Mouse (Mus musculus) kidney, adult 8-10 months (tissue): Measurements from ENCODE around the gene Slc29a4.

Experiments
- DNase-seq, 2 experiments: peaks; one replicate each; pipeline ENCODE4 v3.0.0; 2022

The Slc29a4 gene

DNA sequence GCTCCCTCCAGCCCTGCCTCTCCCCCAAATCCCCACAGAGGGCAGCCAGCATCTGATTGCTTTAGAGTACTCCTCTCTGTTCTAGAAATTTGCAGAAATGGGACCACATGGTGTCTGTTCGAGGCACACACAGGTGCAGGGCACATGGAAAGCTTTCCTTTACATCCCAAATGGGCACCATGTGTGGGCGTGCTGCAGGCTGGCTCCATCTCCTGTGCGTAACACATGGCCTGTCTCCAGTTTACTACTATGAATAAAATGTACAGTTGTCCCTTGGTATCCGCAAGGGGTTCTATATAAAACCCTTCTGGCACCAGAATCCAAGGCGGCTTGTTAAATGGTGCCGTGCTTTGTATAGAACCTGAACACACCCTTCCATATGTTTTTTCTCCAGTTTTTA, 4.6 kb downstream of the Slc29a4 start:
- no peak for DNase-seq

DNA sequence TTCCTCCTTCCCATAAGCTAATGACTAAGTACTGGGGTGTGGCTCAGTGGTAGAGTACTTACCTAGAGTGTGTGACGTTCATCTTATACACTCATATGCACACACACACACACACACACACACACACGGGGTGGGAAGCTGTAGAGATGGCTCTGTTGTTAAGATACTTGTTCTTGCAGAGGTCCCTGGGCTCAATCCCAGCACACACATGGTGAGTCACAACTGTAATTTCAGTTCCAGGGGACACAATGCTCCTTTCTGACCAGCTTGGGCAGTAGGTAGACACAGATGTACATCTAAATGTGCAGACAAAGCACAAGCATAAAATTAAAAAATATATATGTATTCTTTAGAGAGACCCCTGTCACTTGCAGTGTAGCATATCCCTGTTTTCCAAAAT, 5.4 kb downstream of the Slc29a4 start:
- no peak for DNase-seq

GRCm38 (mm10) chr5:142700842-142701589, 8.7 kb downstream of the Slc29a4 start:
- DNase-seq, result peak in 1 of 2 experiments; percentile 28

- no peak for DNase-seq
Observed at GRCm38 (mm10) chr5:142701651-142702510, 9.6 kb downstream of the Slc29a4 start.

DNA sequence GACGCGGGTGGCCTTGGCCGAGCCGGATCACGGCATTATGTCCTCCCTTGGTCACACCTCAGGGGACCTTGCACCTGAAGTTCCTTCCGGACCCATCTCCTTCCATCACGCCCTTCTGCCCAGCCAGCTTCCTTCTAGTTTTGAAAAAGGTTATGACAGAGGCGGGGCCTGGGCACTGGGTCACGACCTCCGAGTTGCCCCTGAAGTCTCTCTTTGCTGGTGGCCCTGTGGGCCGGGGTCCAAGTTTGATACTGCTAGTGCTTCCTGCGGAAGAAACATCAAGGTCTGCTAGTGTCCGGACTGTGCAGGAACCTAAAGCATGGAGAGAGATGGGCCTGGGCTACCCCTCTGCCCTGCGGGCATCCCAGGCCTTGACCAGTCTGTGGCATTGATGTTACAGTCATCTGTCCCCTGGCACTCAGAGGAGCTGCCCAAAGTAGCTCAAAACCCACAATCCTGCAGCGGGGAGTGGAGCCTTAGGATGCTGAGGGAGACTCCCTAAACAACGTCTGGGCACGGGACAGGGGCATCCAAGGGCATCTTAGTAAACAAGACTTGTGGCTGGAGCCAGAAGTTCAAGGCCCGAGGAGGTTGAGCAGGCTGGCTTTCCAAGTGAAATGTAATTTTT, 10.3 kb downstream of the Slc29a4 start:
- no peak for DNase-seq

GRCm38 (mm10) chr5:142703569-142703968, 11.3 kb downstream of the Slc29a4 start:
- DNase-seq, result no peak

DNA sequence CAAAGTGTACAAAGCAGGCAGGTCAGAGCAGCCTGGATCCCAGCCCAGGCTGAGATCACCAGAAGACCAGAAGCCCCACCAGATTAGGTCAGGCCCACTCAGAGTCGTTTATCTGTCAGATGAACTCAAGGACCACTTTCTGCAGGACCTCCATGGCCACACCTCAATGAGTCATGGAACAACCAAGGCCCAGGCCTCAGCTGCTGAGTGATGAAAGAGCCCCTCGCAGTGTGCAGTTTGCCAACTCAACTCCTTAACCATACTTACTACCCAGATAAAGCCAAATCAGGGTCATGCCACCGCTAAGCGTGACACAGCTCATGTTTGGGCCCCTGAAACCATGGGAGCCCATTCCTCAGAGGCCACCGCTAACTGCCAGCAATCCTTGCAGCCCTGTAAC, 15.4 kb downstream of the Slc29a4 start:
- DNase-seq, result no peak

- DNase-seq, result no peak
Observed at GRCm38 (mm10) chr5:142709436-142709835, 17.1 kb downstream of the Slc29a4 start.

DNA sequence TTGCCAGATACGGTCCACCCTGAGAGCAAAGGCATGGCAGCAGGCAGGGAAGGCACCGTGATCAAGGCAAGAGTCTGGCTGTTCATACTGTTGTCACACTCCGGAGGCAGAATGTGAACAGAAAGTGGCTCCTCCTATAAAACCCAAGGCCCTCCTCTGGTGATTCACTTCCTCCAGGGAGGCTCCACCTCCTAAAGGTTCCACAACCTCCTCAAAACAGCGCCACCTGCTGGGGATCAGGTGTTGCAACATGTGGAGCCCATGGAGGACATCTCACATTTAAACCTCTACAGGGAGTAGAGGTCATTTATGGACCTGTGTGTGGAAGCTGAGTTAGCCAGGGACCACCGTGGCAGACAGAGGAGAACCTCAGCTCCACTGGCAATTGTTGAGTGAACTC, 20.1 kb downstream of the Slc29a4 start:
- no peak for DNase-seq

GRCm38 (mm10) chr5:142713966-142714365, 21.7 kb downstream of the Slc29a4 start:
- DNase-seq, result no peak

GRCm38 (mm10) chr5:142715059-142715458, 22.7 kb downstream of the Slc29a4 start:
- DNase-seq, result no peak

DNA sequence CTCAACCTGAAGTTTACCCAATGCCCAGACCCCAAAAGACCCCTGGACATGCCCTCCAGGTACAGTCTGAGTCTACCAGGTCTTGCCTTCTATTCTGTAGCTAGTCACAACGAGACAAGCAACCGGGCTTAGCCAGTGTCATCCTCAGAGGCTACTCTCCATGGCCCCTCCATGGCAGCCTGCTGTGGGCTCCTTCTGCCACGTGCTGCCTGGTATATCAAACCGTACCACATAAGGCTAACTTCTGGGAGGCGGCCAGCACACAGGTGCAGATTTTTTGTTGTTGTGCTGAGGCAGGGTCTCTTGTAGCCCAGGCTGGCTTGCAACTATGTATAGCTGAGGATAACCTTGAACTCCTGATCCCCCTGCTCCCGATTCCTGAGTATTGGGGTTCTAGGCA, 23.7 kb downstream of the Slc29a4 start:
- no peak for DNase-seq

- DNase-seq, result peak; percentile 38 to 81
Observed at GRCm38 (mm10) chr5:142718037-142718436, 25.7 kb downstream of the Slc29a4 start.

- no peak for DNase-seq
Observed at GRCm38 (mm10) chr5:142718486-142718885, 26.2 kb downstream of the Slc29a4 start.

DNA sequence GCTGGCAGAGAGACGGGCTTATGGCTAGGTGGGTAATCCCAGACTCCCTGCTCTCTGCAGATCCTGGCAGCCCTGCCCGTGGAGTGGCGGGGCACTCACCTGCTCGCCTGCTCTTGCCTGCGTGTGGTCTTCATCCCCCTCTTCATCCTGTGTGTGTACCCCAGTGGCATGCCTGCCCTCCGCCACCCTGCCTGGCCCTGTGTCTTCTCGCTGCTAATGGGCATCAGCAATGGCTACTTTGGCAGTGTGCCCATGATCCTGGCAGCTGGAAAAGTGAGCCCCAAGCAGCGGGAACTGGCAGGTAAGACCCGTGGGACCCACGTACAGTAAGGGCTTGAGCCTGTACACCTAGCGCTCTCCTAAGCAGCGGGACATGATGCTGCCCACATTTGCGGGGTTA, 27.6 kb downstream of the Slc29a4 start:
- DNase-seq, result no peak

- peak; percentile 53 to 72 for DNase-seq
Observed at GRCm38 (mm10) chr5:142723520-142724133, 31.3 kb downstream of the Slc29a4 start.

- no peak for DNase-seq
Observed at GRCm38 (mm10) chr5:142724265-142724664, 32.0 kb downstream of the Slc29a4 start.

- DNase-seq, result no peak
Observed at GRCm38 (mm10) chr5:142726748-142727147, 34.4 kb downstream of the Slc29a4 start.

DNA sequence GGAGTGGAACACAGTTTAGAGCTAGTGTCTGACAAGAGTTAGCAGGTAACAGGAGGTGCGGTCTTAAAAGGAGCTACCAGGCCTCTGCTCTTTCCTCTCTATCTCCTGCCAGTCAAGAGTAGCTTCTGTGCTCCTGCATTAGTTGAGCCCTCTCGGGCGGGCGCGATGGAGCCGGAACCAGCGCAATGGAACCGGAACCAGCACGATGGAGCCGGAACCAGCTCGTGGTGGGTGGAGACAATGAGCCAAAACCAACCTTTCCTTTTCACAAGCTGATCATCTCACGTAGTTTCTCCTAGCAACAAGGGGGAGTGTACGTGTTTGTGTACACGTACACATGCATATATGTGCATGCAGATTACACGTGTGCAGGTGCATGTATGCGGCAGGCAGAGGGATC, 36.0 kb downstream of the Slc29a4 start:
- no peak for DNase-seq

- no peak for DNase-seq
Observed at GRCm38 (mm10) chr5:142730295-142730694, 38.0 kb downstream of the Slc29a4 start.

DNA sequence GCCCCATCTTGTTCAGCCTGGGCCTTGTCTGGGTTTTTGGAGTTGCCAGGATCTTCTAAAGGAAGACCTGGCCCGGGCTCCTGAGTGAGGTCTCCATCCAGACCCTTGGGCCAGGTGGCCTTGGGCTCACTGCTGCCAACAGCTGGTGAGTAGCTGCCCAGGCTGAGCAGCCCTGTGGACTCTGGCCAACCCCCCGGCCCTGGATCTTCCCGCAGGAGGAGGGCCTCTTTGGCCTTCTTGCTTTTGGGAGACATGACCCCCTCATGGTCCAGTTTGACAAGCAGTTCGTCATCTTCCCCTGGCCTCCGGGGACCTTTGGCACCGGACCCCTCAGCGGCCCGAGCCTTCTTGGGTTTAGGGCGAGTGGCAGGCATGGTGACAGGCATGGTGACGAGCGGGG, 39.6 kb downstream of the Slc29a4 start:
- DNase-seq, result no peak

DNA sequence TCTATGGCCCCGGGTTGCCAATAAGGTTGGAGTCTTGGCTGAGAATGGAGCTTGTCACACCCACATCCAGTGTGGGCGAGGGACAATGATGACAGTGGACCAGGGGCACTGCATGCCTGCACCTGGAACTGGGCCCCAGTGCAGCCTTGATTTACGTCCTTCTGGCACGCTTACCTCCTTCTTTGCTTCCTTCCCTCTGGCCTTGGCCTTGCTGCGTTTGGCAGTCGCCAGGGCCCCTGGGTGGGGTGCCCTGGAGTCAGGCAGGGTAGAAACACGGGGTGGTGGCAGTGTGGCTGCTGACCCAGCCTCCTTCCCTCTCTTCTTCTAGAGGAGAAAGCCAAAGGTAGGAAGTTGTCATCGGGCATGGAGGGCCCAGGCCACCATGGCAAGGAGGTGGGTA, 47.6 kb downstream of the Slc29a4 start:
- no peak for DNase-seq

DNA sequence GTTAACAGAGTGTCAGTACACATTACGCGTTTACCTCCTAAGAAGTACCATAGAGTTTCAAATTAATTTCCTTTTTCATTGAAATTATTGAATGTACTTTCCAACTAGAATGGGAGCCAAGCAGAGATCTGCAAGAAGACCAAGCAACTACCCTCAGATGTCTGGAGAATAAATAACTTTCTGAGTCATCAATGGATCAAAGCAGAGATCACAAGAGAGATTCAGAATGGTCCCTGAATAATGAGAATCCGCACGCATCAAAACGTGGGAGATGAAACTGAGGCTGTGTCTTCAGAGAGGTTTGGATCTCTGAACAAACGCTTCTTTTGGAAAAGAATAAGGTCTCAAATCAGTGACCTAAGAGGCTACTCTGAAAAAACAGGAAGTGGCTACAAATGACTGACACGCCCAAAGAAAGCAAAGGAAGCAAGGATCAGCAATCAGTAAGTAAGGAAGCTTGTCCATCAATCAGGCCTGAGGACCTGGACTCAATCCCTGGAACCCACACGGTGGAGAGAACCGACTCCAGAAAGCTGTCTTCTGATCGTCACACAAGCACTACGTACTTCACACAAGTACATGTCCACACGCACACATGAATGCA, 54.8 kb downstream of the Slc29a4 start:
- DNase-seq, result no peak
